Mouse (Mus musculus): ENCODE results near the gene Rsbn1. TPM values are rescaled to one million over a fixed set of nuclear protein-coding genes. Genes with fewer than 3 reads are reported as not detected.

Gene Rsbn1
- polyA plus RNA-seq, 1 experiment from 2014 or later = 18.6 TPM

DNA sequence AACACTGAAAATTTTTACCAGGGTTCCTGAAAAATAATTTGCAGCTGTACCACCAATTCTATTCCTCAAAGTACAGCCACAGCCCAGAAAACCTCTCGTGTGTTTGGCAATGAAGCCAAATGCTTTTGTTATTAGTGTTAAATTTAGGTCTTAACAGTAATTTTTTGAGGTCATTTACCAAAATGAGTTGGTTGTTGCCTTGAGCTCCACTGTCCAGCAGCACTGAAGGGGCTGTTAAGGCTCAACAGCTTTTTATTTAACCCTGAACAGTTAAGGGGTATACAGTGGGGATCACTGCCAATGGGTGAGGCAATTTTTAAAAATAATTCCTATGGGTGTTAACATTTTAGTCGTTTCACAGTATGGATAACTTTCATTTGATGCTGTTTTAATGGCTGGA is 53.3 kb downstream of the Rsbn1 start:
- H3K4me3 ChIP-seq = peak overlapping the region; percentile 91
- no peaks in the 10 kb centered on the region for H3K27me3 ChIP-seq
- ATAC-seq (ENCODE audit: insufficient number of reproducible peaks, insufficient read depth, low FRiP score, low TSS enrichment) = no peak
- H3K9ac ChIP-seq = peak overlapping the region; percentile 92
- H3K4me2 ChIP-seq (replicated peaks) = peak overlapping the region; percentile 76
- H3K36me3 ChIP-seq = peaks cover 13% of the 10 kb centered on the region
- peak overlapping the region; percentile 96 for H3K27ac ChIP-seq
- 19% methylated on average over 2 of the region's 2 CpGs for WGBS
- peaks cover 12% of the 10 kb centered on the region for H3K4me1 ChIP-seq
- H3K9me3 ChIP-seq = no peaks in the 10 kb centered on the region

DNA sequence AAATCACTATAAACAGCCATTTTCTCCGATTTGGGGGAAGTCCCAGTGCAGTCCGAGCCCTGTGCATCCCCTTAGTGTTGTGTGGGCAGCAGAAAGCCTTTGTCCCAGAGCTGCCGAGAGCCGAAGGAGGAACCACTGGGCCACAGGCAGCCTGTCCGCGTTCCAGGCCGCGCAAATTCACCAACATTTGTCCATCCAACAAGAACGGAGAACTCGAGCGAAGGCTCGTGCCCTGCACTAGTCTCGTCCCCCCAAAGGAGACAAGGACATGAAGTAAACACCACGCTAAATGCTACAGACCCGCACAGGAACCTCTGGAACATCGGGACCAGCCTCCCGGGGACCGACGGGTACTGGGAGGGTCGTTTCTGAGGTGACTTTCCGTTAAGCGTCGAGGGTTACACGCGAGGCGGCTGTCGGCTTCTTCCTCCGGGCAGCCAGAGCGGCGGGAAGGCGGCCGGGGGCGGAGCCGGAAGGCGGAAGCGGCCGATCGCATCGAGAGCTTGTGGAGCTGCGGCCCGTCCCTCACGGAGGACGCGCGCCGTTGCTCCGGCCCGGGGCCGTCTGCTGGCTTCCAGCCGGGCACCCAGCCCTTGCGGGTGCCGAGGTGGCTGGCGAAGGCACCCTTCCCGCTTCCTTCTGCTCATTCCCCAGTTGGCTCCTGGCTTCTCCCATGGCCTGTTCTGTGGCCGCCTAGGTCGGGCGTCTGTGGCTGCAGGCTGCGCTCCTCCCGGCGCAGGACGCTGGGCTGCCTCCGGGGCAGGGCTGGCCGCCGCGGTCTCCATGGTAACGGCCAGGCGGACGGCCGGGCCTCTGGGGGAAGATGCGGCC is 54.2 kb downstream of the Rsbn1 start, which contains the start of gene Phtf1:
Gene Phtf1, plus strand, starts transcription at position 250 of the 831 bp plus-strand sequence.
- Histone ChIP-seq H3K4me3 (peak within 1 kb of the TSS; percentile 91), H3K36me3 (peaks cover 13% of the 10 kb centered on the region; the same call in 1 of the 2 replicates), H3K4me1 (peaks cover 12% of the 10 kb centered on the region), H3K4me2 (replicated peaks) (peak within 1 kb of the TSS; percentile 76), H3K27me3 (no peaks in the 10 kb centered on the region), H3K27ac (peak within 1 kb of the TSS; percentile 96), H3K9ac (peak within 1 kb of the TSS; percentile 92), H3K9me3 (no peaks in the 10 kb centered on the region)
- WGBS = under 1% methylated on average over 70 of the region's 70 CpGs
- peak; percentile 96 for ATAC-seq (ENCODE audit: insufficient number of reproducible peaks, insufficient read depth, low FRiP score, low TSS enrichment)

DNA sequence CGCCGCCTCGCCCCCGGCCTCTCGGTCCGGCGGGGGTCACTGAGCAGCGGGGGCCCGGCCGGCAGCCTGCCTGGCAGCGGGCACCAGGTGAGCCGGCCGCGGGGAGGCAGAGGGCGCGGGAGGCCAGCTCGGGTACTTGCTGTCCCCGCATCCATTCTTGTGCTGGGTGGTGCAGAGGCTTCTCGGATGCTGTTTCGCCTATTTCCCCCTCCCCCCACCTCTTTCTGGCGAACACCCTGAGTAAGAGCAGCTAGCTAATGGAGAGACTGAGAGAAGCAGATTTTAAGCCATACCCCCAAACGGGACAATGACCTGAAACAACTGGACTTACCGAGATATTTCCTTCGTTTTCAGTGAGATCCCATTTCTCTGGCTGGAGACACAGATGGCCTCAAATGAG is 54.8 kb downstream of the Rsbn1 start:
- ATAC-seq (ENCODE audit: insufficient number of reproducible peaks, insufficient read depth, low FRiP score, low TSS enrichment) = peak; percentile 55
- Histone ChIP-seq H3K4me3 (peak overlapping the region; percentile 91), H3K4me2 (replicated peaks) (peak overlapping the region; percentile 76), H3K4me1 (peaks cover 12% of the 10 kb centered on the region), H3K9me3 (no peaks in the 10 kb centered on the region), H3K27me3 (no peaks in the 10 kb centered on the region), H3K36me3 (0 out of 2 replicates have a peak, but pooled peaks cover 10% of the 10 kb centered on the region), H3K9ac (peak overlapping the region; percentile 92), H3K27ac (peak overlapping the region; percentile 96)
- whole genome bisulfite sequencing = under 1% methylated on average over 24 of the region's 24 CpGs

DNA sequence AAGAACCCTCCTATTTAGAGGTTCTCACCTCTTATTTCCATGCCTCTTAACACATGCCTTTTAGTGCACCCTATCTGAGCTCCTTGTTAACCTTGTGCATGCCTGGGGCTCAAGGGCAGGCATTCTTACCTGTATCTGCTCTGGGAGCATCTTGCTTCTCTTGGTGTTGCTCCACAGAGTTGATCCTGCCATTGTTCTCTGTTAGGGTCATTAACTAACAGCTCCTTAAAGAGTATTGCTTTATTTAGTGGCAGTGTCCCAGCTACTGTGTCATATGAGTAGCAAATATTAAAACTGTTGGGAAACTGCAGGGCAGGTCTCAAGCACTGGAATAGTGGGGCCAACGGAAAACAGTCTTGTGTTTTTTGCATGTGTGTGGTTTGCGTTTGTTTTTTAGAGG is 57.2 kb downstream of the Rsbn1 start:
- Histone ChIP-seq H3K4me1 (peaks cover 12% of the 10 kb centered on the region), H3K9me3 (no peaks in the 10 kb centered on the region), H3K9ac (no peak overlapping the region), H3K4me2 (replicated peaks) (no peak overlapping the region), H3K4me3 (no peak overlapping the region), H3K36me3 (0 out of 2 replicates have a peak, but pooled peaks cover 10% of the 10 kb centered on the region), H3K27me3 (no peaks in the 10 kb centered on the region), H3K27ac (no peak overlapping the region)
- ATAC-seq (ENCODE audit: insufficient number of reproducible peaks, insufficient read depth, low FRiP score, low TSS enrichment) = no peak
- 92% methylated on average over 2 of the region's 2 CpGs for WGBS

DNA sequence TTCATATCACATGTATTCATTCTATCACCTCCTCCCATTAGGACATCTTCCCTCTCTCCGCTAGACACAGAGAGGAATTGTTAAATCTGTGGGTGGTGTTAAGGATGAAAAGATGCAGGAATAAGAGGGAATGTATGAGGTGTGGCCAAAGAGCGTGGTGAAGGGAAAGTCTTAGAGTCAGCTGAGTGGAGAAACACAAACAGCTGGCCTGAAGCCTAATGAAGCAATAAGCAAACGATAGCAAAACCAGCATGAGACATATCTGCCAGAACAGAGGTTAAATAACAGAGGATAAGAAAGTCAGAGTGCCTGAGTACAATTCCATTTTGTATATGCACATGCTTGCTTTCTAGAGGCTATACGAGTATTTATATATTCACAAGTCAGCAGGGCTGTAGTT is 70.6 kb downstream of the Rsbn1 start:
- Histone ChIP-seq H3K27me3 (no peaks in the 10 kb centered on the region), H3K9ac (no peak overlapping the region), H3K4me1 (no peaks in the 10 kb centered on the region), H3K27ac (no peak overlapping the region), H3K4me3 (no peak overlapping the region), H3K9me3 (no peaks in the 10 kb centered on the region), H3K4me2 (replicated peaks) (no peak overlapping the region), H3K36me3 (peaks cover 45% of the 10 kb centered on the region)
- ATAC-seq (ENCODE audit: insufficient number of reproducible peaks, insufficient read depth, low FRiP score, low TSS enrichment) = no peak
- WGBS = 83% methylated on average over 4 of the region's 4 CpGs

DNA sequence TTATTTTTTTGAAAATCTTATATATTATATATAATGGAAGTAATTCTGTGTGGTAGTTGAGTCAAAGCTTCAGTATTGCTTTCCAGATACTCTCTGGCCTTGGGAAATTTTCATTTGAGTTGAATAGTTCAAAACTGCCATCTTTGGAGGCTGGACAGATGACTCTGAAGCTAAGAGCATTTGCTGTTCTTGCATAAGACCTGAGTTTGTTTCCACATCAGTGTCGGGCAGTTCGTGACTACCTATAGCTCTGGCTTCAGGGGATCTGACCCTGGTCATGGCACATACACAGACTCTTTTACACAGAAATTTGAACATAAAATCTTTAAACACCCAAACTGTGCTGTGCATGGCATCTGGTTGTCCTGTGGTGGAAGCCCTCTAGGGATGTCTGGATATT is 71.3 kb downstream of the Rsbn1 start:
- ATAC-seq (ENCODE audit: insufficient number of reproducible peaks, insufficient read depth, low FRiP score, low TSS enrichment) = no peak
- 95% methylated on average over 2 of the region's 2 CpGs for WGBS
- no peak overlapping the region for H3K9ac ChIP-seq

DNA sequence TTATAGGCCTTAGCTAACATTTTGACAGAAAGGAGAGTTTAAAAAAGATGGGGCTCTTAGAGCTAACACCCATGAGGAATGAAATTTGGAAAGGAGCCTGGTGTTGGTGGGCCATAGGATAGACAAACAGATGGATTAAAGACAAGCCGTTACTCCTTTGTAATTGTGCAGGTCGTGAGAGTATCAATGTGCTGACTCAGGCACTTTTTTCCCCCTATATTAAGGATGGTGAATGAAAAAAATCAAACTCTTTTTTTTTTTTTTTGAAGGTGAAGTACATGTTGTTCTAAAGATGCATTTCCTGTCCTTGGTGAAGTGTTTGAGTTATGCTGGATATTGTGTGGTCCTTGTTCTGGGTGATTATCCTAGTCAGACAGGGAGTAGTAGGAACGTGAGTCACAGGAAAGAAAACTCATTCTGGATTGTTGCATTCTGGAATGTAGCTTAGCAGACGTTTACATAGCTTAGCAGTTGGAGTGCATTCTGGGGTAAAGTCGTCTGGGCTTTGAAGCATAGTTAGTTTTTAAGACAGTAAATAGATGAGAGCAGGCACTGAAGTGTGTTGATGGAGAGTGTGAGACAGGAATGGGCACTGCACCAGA is 74.0 kb downstream of the Rsbn1 start:
- Histone ChIP-seq H3K9ac (no peak overlapping the region), H3K27me3 (no peaks in the 10 kb centered on the region), H3K4me3 (no peak overlapping the region), H3K36me3 (peaks cover 71% of the 10 kb centered on the region), H3K27ac (no peak overlapping the region), H3K9me3 (no peaks in the 10 kb centered on the region), H3K4me2 (replicated peaks) (no peak overlapping the region), H3K4me1 (no peaks in the 10 kb centered on the region)
- 60% methylated on average over 5 of the region's 5 CpGs for WGBS
- ATAC-seq (ENCODE audit: insufficient number of reproducible peaks, insufficient read depth, low FRiP score, low TSS enrichment) = no peak

More for the DNA sequence above, 71.3 kb downstream of the Rsbn1 start:
- Histone ChIP-seq H3K9me3 (no peaks in the 10 kb centered on the region), H3K27me3 (no peaks in the 10 kb centered on the region), H3K27ac (no peak overlapping the region), H3K4me2 (replicated peaks) (no peak overlapping the region), H3K4me1 (no peaks in the 10 kb centered on the region), H3K4me3 (no peak overlapping the region), H3K36me3 (peaks cover 49% of the 10 kb centered on the region)

DNA sequence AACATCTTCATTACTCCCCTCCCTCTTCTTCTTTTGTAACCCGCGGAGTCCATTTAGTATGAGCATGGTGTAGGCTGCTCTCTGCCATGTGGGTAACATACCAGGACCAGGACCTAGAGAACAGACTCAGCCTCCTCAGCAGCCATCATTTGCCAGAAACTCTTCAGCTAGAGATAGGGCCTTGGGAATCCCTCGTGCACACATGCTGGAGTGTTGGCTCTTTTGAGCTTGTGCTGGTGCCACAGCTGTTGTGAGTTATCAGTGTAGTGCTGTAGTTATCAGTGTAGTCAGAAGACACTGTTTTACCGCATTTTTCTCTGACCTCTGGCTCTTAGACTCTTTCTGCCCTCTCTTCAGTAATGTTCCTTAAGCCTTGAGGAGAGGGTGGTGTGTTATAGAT is 75.4 kb downstream of the Rsbn1 start:
- H3K9me3 ChIP-seq = no peaks in the 10 kb centered on the region
- H3K36me3 ChIP-seq = peaks cover 69% of the 10 kb centered on the region
- no peak overlapping the region for H3K4me2 ChIP-seq (replicated peaks)
- 84% methylated on average over 4 of the region's 4 CpGs for WGBS
- H3K4me1 ChIP-seq = no peaks in the 10 kb centered on the region
- no peak overlapping the region for H3K9ac ChIP-seq
- no peak for ATAC-seq (ENCODE audit: insufficient number of reproducible peaks, insufficient read depth, low FRiP score, low TSS enrichment)
- H3K27ac ChIP-seq = no peak overlapping the region
- H3K27me3 ChIP-seq = no peaks in the 10 kb centered on the region
- no peak overlapping the region for H3K4me3 ChIP-seq

DNA sequence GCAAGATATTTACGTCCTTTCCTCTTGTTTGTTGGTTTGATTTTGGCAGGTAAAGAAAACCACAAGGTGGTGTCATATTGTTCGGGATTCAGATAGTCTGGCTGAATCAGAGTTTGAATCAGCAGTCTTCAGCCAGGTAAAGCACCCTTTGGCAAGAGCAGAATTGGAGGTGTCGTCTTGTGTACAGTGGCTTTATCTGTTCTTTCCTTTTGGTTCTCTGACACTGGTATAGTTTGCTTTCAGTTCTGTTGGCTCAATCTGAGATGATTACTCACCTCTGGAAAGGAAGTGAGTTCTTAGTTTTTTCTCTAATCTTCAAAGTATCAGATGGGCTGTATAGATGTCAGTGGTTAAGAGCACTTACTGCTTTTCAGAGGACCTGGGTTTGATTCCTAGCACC is 77.4 kb downstream of the Rsbn1 start:
- no peak overlapping the region for H3K4me2 ChIP-seq (replicated peaks)
- no peak overlapping the region for H3K27ac ChIP-seq
- no peak for ATAC-seq (ENCODE audit: insufficient number of reproducible peaks, insufficient read depth, low FRiP score, low TSS enrichment)
- no peaks in the 10 kb centered on the region for H3K4me1 ChIP-seq
- no peak overlapping the region for H3K9ac ChIP-seq
- H3K27me3 ChIP-seq = no peaks in the 10 kb centered on the region
- H3K4me3 ChIP-seq = no peak overlapping the region
- whole genome bisulfite sequencing = 86% methylated on average over 3 of the region's 3 CpGs
- peaks cover 64% of the 10 kb centered on the region for H3K36me3 ChIP-seq
- H3K9me3 ChIP-seq = no peaks in the 10 kb centered on the region

DNA sequence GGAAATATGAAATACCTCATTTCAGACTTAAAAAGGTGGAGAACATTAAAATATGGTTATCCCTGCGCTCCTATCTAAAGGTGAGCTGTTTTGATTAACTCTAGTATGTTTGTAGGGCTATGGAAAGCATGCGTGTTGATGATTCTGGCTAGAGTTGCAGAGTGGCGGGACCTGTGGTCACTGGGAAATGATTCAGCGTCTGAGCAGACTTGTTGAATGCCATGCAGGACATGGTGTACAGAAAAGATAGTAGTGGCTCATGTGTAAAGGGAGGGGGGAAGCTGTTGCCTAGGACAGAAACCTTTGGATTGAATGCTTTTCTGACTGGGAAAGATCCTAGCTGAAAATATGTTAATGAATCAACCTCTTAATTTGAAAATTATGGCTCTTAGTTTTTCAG is 84.8 kb downstream of the Rsbn1 start:
- no peak overlapping the region for H3K9ac ChIP-seq
- H3K27ac ChIP-seq = no peak overlapping the region
- no peak for ATAC-seq (ENCODE audit: insufficient number of reproducible peaks, insufficient read depth, low FRiP score, low TSS enrichment)
- H3K4me3 ChIP-seq = no peak overlapping the region
- no peaks in the 10 kb centered on the region for H3K4me1 ChIP-seq
- H3K9me3 ChIP-seq = no peaks in the 10 kb centered on the region
- peaks cover 44% of the 10 kb centered on the region for H3K36me3 ChIP-seq
- no peaks in the 10 kb centered on the region for H3K27me3 ChIP-seq
- no peak overlapping the region for H3K4me2 ChIP-seq (replicated peaks)
- 91% methylated on average over 4 of the region's 4 CpGs for WGBS

DNA sequence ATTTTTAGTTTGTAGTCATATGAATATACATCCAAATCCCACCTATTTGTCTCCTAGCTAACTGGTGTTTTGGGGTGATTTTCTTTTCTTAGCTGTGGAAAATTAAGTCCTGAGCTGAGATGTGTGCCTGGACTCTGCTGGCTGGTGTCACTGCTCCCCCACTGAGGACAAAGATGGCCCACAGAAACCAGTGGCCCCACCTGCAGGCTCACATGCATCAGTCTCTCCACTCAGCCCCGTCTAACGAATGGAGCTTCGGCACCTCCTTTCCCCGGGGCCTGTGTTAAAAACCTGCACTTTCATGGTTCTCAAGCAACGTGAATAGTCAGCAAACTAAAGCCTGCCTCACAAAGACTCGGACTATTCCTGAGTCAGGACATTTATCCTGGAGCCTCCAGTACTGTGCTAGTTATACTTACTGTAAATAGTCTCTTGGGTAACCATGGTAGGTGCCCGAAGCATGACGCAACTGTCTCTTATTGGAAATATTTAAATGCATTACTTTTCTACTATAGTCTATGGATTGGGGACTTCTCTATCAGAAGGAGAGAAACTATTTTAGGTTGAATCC is 93.1 kb downstream of the Rsbn1 start:
- no peaks in the 10 kb centered on the region for H3K27me3 ChIP-seq
- no peaks in the 10 kb centered on the region for H3K4me1 ChIP-seq
- H3K36me3 ChIP-seq = peaks cover 47% of the 10 kb centered on the region
- 89% methylated on average over 8 of the region's 8 CpGs for WGBS
- no peaks in the 10 kb centered on the region for H3K9me3 ChIP-seq
- H3K9ac ChIP-seq = no peak overlapping the region
- H3K4me2 ChIP-seq (replicated peaks) = no peak overlapping the region
- no peak for ATAC-seq (ENCODE audit: insufficient number of reproducible peaks, insufficient read depth, low FRiP score, low TSS enrichment)
- H3K27ac ChIP-seq = no peak overlapping the region
- H3K4me3 ChIP-seq = no peak overlapping the region

DNA sequence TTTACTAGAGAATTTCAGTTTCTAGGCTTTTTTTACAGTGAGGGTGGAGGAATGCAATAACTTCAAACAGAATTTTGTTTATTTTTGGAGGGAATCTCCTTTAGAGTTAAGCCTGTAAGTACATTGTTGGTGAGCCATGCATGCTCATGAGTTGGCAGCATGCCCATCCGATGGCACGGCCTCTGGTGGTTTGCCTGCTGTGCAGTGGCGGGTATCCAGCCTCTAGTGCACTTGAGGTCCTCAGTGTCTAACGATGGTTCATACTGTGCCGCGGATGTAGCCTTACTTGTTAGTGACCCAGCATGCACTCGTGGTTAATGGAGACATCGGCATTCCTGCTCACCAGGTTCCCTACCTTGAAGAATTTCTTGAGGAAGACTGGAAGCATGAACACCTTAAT is 93.6 kb downstream of the Rsbn1 start:
- H3K36me3 ChIP-seq = peaks cover 44% of the 10 kb centered on the region
- no peak overlapping the region for H3K4me2 ChIP-seq (replicated peaks)
- no peak for ATAC-seq (ENCODE audit: insufficient number of reproducible peaks, insufficient read depth, low FRiP score, low TSS enrichment)
- H3K4me3 ChIP-seq = no peak overlapping the region
- no peak overlapping the region for H3K27ac ChIP-seq
- H3K27me3 ChIP-seq = no peaks in the 10 kb centered on the region
- H3K9me3 ChIP-seq = no peaks in the 10 kb centered on the region
- 88% methylated on average over 8 of the region's 8 CpGs for WGBS
- H3K9ac ChIP-seq = no peak overlapping the region
- no peaks in the 10 kb centered on the region for H3K4me1 ChIP-seq
